25 mouse cellular contexts compared by ENCODE assay signal in the genomic region with DNA sequence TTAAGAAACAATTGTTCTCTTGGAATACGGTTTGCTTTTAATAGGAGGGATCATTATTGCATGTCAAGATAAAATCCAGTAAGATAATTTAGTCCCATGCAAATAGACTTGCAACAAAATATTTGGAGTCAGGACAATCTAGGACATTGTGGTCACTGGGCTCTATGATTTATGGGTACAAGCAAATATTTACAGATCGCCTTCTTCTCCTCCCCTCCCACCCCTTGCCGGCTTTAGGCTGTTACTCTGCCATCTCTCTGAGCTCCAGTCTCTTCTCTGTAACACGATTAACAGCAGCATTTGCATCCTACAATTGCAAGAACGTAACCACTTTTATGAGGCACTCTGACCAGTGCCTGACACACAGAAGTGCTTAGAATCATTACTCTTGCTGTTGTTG.
DNase-seq lines count a peak whose midpoint lies in the region; ATAC-seq and TF ChIP-seq lines count a peak whose summit lies in the region.
"Had no signal": no experiment of that assay in that cellular context is flagged by ENCODE, and none has a peak within 500 bp of the region (broad histone marks: within the 10 kb centered on the region; RNA-seq: fewer than 3 reads in every experiment).

No protein-coding gene starts in this region.

- no peak overlapping the region for H3K4me3 ChIP-seq in kidney, adult 2 months (ENCODE audit: insufficient read depth, low read depth, low read length)
- no peak overlapping the region for H3K4me3 ChIP-seq in kidney, postnatal 0 days (replicated peaks; ENCODE audit: low read depth, low read length)
- no peak overlapping the region for H3K4me3 ChIP-seq in kidney, embryonic 14.5 days (ENCODE audit: low read length)
- H3K4me3 ChIP-seq: embryonic facial prominence, embryonic 10.5 days; embryonic facial prominence, embryonic 12.5 days; forebrain, embryonic 13.5 days had no signal

- TF ChIP-seq CTCF in kidney, adult 2 months (conservative IDR thresholded peaks at IDR 0.05; ENCODE audit: insufficient read depth, insufficient read length, low read depth, low read length) = no peak
- no peak for TF ChIP-seq CTCF in kidney, postnatal 0 days (IDR thresholded peaks at IDR 0.05; ENCODE audit: low read depth)

- no peak overlapping the region for H3K27ac ChIP-seq in kidney, adult 2 months (ENCODE audit: insufficient read depth, low read depth, low read length)
- no peak overlapping the region for H3K27ac ChIP-seq in kidney, postnatal 0 days
- no peak overlapping the region for H3K27ac ChIP-seq in kidney, embryonic 14.5 days (ENCODE audit: low read depth, low read length)
- H3K27ac ChIP-seq: embryonic facial prominence, embryonic 10.5 days; embryonic facial prominence, embryonic 12.5 days; forebrain, embryonic 13.5 days had no signal

- H3K9ac ChIP-seq in kidney, postnatal 0 days (ENCODE audit: low read depth, low read length) = no peak overlapping the region
- no peak overlapping the region for H3K9ac ChIP-seq in kidney, embryonic 14.5 days (ENCODE audit: low read depth, low read length)
- H3K9ac ChIP-seq: embryonic facial prominence, embryonic 12.5 days; forebrain, embryonic 13.5 days had no signal

- H3K4me1 ChIP-seq in kidney, adult 2 months (ENCODE audit: control insufficient read depth, insufficient read depth, low read length) = peaks cover 3% of the 10 kb centered on the region; the same call in 1 of the 2 replicates
- H3K4me1 ChIP-seq in kidney, postnatal 0 days (replicated peaks; ENCODE audit: insufficient read depth, low read length) = 0 out of 2 replicates have a peak, but pooled peaks cover 4% of the 10 kb centered on the region
- H3K4me1 ChIP-seq in kidney, embryonic 14.5 days (ENCODE audit: control insufficient read depth, insufficient read depth, low read length) = peaks cover 7% of the 10 kb centered on the region; the same call in 1 of the 2 replicates

- no peak for TF ChIP-seq POLR2A in kidney, adult 2 months (IDR thresholded peaks at IDR 0.05; ENCODE audit: low read depth, low read length)

- H3K27me3 ChIP-seq in kidney, adult 2 months (replicated peaks; ENCODE audit: control insufficient read depth, insufficient read depth, low read length) = no peaks in the 10 kb centered on the region
- no peaks in the 10 kb centered on the region for H3K27me3 ChIP-seq in kidney, postnatal 0 days (ENCODE audit: insufficient read depth, low read length)
- H3K27me3 ChIP-seq in kidney, embryonic 14.5 days (ENCODE audit: control insufficient read depth, insufficient read depth, low read length) = no peaks in the 10 kb centered on the region
- H3K27me3 ChIP-seq: CH12.LX; embryonic facial prominence, embryonic 12.5 days; forebrain, embryonic 13.5 days had no signal

- ATAC-seq in kidney, postnatal 0 days (replicated peaks; ENCODE audit: low FRiP score, low read depth) = no peak
- no peak for ATAC-seq in kidney, embryonic 14.5 days (ENCODE audit: low FRiP score, low TSS enrichment)
- ATAC-seq: activated CD4-positive, CD25-positive, alpha-beta regulatory T cell, adult 4 months; CD4-positive, CD25-positive, alpha-beta regulatory T cell, adult 4 months; forebrain, embryonic 13.5 days; Patski had no signal

- WGBS in kidney, adult 2 months = 49% methylated on average over 5 of the region's 5 CpGs
- 30% methylated on average over 5 of the region's 5 CpGs for WGBS in kidney, postnatal 0 days
- 23% methylated on average over 5 of the region's 5 CpGs for WGBS in kidney, embryonic 14.5 days

- H3K36me3 ChIP-seq in kidney, adult 2 months (ENCODE audit: control insufficient read depth, insufficient read depth, low read length) = no peaks in the 10 kb centered on the region
- no peaks in the 10 kb centered on the region for H3K36me3 ChIP-seq in kidney, postnatal 0 days (ENCODE audit: insufficient read depth, low read length)
- H3K36me3 ChIP-seq in kidney, embryonic 14.5 days (ENCODE audit: control insufficient read depth, insufficient read depth, low read length) = no peaks in the 10 kb centered on the region
- H3K36me3 ChIP-seq: embryonic facial prominence, embryonic 10.5 days; embryonic facial prominence, embryonic 12.5 days; G1E had no signal

- H3K9me3 ChIP-seq in kidney, postnatal 0 days (replicated peaks; ENCODE audit: low read length) = no peaks in the 10 kb centered on the region
- H3K9me3 ChIP-seq in kidney, embryonic 14.5 days (ENCODE audit: control insufficient read depth, low read length) = no peaks in the 10 kb centered on the region
- H3K9me3 ChIP-seq: embryonic facial prominence, embryonic 10.5 days; embryonic facial prominence, embryonic 12.5 days; forebrain, embryonic 13.5 days; G1E had no signal

- DNase-seq in kidney, adult 2 months = peak; percentile 13
- DNase-seq in kidney, adult 8-10 months = no peak
- DNase-seq in kidney, postnatal 0 days (ENCODE audit: low spot score) = peak; percentile 76
- DNase-seq in kidney, postnatal 25 days = no peak
- DNase-seq in kidney, postnatal 14 days = peak; percentile 29
- peak; percentile 12 for DNase-seq in lung, postnatal 36 days
- DNase-seq in lung, adult 18-20 months = no peak
- DNase-seq: adrenal gland, adult 8-10 months; adrenal gland, postnatal 14 days; adrenal gland, postnatal 36 days; B cell, adult 2 months; cerebellum, adult 11-12 months; cerebellum, adult 2 months; cerebellum, adult 9-10 months; cerebellum, postnatal 10 days; cerebellum, postnatal 25 days had no signal

- no peak overlapping the region for H3K4me2 ChIP-seq in kidney, postnatal 0 days (ENCODE audit: low read length)
- no peak overlapping the region for H3K4me2 ChIP-seq in kidney, embryonic 14.5 days (replicated peaks; ENCODE audit: low read depth, low read length)
- H3K4me2 ChIP-seq: embryonic facial prominence, embryonic 12.5 days; forebrain, embryonic 13.5 days had no signal

Comparison
In these comparisons a context has a peak if more than half of its experiments do, and no peak if none do; other contexts are left out.
1. DNase-seq: peak in kidney, adult 2 months (single experiment), kidney, postnatal 0 days (single experiment), kidney, postnatal 14 days (single experiment) and lung, postnatal 36 days (single experiment); none in kidney, adult 8-10 months (0 of 2), kidney, postnatal 25 days (0 of 2) and lung, adult 18-20 months (0 of 2).